Mouse (Mus musculus) layer of hippocampus, postnatal 14 days (tissue): Measurements from ENCODE around the gene Xpo6. TPM values are rescaled to one million over a fixed set of nuclear protein-coding genes. Genes with fewer than 3 reads are reported as not detected.

Experiments
- DNase-seq, 2 experiments: peaks; one replicate each; pipeline ENCODE4 v3.0.0; 2021 to 2022; ENCODE audit warnings: low spot score in 2 of 2, mixed read lengths in 1 of 2
- total RNA-seq, 2 experiments: library from RNA; stranded (reverse); gene quantifications; 2 replicates each; pipeline ENCODE4 v1.2.3; 2021

The Xpo6 gene
- total RNA-seq, 2 experiments from 2014 or later = 94.8 to 102 TPM

DNA sequence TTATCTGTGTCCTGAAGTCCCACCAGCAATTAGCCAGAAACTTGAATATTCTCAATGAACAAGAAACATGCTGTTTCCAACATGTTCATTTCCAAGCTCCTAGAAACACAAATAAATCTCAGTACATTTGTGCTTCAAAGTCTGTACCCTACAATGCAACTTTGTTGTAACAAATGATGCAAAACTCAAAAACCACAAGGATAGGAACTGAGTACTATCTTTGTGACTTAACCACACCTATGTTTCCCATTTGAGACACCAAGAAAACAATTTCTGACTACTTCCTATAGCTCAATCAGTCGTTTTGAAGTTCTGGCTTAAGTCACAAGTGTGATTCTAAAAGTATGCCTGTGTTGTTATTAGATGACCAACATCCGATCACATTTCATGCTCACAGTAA, 64.9 kb downstream of the Xpo6 start:
- no peak for DNase-seq

DNA sequence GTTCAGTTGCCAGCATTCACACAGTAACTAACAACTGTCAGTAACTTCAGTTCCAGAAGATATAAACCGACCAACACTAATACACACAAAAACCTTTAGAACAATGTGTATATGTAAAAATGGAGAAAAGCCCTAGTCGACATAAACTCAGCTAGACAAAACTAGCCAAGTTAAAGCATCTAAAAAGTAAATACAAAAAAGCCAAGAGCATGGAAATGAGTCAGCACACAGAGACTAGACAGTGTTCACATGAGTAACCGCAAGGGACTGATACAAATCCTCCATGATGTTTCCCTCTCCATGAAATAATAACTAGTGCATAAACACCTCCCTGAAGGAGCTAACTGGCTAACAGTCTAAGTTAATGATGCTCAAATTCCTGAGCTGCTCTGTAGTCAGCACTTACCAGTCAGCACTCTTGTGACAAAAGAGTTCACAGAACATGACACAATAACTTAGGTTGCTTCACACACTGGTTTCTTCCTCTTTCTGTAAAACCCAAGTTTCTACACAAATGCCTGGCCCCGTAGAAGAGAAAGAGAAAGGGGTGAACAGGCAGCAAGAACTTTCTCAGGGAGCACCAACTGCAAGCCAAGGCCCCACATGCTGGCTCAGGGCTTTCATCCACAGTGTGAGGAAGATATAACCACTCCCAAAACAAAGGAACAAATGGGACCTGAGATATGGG, 65.5 kb downstream of the Xpo6 start:
- no peak for DNase-seq

DNA sequence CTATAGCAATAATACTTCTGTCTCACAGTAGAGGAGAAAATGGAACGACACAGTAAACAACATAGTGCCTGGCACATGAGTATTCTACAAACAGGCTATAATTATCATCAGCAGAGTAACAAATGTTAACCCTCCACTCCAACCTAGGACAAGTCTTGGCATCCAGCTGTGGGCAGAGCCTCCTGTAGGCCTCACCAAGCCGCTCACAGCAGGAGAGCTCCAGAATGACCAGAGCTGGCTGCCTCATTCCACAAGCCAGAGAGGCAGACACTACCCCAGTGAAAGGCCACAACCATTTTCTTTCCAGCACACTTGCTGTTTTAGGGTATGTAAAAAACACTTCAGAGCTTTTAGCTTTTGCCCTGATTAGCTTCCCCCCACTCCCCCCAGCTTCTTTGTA, 72.6 kb downstream of the Xpo6 start:
- no peak for DNase-seq

DNA sequence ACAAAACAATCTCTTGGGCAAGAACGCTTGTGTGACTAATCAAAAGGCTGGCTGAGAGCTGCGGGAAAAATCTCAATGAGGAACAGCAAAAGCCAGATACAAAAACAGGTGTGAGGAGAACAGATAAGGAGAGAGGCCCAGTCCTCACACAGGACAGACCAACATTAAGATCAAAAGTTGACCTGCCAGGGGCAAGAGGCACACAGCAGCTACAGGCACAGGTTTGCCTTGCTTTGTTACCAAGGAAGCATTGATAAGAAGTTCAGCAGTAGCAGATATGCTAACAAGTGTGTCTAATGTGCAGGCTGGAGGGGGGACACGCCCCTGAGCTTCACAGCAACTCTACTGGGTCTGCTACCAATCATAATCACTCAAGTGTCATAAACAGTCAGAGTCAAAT, 73.8 kb downstream of the Xpo6 start:
- DNase-seq = no peak

DNA sequence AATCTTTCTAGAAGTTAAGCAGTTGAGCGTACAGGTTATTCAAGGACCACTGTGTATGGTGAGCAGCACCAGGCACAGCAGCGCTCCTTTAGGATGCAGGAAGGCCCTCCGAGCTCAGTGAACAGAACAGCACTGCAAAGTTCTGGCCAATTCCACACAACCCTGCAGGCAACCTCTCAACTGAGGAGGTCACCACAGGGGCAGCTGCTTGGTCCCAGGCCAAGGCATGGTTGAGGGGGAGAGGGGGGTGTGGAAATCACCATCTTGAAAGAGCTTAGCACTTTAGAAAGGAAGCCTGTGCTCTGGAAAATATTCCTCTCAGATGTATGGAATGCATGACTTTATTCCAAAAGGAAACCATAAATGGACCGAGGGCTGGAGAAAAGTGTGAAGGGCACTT, 78.8 kb downstream of the Xpo6 start:
- no peak for DNase-seq

DNA sequence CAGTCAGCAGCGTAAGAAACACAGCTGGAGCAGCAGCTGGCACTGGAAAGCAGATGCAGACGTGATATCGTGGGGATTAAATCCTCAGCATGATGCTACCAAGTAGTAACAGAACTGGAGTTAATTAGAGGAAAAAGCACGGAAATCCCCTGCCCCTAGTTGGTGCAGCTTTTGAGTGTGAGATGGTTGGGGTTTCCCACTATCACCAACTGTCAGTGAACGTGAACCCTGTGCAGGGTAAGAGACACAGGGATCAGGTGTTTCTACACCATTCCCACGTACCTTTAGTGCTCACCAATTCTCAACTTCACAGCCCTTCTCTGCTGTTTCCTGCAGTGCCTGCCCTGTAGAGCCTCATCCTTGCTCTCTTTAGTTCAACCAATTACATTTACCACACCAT, 80.5 kb downstream of the Xpo6 start:
- no peak for DNase-seq

DNA sequence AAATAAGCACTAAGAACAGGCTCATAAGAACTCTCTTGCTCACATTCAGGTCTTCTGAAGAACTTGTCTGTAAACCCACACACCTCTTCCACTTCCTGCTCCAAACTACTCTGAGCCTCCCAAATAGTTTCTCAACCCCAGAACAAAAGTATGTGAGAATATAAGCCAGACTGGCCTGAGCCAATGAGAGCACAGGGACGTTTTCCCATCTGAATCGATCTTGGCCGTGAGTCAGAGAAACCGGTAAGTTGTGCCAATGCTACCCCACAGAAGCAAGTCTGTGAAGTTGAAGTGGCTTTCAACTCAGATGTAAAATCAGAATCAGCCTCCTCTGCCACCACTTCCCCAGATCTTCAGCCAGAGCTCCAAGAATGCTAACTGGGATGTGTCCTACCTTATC, 87.0 kb downstream of the Xpo6 start:
- peak in 1 of 2 experiments; percentile 31 for DNase-seq

DNA sequence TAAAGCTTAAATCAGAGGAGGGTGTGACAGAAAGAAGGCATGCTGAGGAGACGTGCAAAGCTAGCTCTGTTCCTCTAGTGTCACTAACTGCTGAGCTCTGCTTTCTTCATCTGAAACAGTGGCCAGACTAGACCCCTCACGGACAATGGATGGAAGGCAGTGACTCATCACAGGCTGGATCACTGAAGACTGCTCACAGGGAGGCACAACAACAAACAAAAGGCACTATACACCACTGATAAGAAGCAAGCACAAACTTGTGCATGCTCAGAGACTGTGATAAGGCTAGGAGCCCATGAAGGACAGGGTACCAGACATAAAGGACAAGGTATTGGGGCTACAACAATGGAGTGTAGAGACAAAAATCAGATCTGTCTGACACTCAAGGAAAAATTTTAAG, 89.1 kb downstream of the Xpo6 start:
- DNase-seq = no peak

DNA sequence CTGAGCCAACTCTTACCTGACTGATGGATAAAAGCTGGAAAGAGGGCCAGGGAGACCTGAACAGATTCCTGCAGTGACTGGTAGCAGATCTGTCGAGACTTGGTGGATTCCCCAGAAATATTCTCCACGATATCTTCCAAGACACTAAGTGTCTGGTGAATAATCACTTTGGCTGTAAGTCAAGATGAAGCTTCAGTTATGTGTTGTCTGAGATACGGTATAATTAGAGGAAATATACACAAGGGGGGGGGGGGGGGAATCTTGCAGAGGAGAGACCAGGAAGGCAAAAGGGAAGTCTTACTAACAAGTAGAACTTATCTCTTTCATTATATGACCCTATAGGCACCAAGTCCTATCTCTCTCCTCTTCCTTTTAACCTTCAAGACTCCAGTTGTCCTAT, 90.4 kb downstream of the Xpo6 start:
- no peak for DNase-seq

DNA sequence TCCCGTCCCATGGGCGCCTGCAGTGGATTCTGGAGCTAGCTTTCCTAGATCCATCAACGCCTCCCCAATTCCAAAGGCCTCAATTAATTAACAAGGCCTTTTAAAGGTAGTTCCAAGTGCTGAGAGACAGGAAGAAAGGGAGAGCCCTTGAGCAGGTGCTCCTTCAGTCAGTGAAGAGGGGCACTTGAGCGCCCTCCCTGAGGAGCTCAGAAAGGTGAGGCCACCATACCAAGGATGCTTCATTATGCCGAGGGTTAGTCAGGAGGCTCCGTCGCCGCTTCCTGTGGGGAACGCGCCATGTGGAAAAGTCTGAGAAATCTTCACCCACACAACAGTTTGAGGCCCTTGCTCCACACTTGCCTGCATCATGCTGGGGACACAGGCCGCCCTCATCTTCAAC, 99.9 kb downstream of the Xpo6 start:
- DNase-seq = no peak

DNA sequence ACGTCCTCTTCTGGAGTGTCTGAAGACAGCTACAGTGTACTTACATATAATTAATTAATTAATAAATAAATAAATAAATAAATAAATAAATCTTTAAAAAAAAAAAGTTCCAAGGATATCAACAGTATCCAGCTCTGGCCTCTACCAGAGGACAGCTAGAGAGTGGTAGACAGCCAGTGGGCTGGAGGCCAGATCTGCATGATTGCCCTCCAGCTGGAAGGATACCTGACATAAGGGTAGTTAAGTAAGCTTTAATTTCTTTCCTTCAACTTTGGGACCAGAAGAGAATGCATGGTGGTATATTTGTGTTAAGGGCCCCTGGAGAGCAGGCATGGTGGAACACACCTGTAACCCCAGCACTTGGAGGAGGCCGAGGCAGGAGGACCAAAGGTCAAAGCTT, 100.5 kb downstream of the Xpo6 start:
- DNase-seq = no peak

DNA sequence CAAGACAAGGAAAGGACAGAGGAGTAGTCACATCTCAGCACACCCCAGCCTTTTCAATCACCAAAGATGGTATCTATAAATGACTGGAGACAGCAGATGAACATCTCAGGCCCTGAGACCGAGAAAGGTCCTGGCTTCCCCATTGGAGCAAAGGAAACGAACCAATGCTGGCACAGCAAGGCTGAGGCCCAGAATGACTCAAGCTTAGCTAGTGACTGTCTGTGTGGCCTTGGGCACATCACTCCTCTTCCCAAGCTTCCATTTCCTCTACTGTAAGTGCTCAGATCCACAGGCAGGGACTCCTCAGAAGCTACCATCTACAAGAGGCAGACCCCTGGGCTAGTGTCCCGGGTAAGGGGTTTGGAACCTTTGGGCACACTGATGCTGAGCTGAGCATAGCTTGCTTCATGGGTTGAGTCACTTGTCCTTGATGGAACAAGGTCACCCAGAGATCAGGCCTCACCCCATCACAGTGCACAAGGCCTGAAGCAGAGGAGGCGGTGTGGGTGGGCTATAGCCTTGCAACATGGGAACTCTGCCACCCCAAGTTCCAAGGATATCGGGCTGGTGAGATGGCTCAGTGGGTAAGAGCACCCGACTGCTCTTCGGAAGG, 101.0 kb downstream of the Xpo6 start:
- no peak for DNase-seq

DNA sequence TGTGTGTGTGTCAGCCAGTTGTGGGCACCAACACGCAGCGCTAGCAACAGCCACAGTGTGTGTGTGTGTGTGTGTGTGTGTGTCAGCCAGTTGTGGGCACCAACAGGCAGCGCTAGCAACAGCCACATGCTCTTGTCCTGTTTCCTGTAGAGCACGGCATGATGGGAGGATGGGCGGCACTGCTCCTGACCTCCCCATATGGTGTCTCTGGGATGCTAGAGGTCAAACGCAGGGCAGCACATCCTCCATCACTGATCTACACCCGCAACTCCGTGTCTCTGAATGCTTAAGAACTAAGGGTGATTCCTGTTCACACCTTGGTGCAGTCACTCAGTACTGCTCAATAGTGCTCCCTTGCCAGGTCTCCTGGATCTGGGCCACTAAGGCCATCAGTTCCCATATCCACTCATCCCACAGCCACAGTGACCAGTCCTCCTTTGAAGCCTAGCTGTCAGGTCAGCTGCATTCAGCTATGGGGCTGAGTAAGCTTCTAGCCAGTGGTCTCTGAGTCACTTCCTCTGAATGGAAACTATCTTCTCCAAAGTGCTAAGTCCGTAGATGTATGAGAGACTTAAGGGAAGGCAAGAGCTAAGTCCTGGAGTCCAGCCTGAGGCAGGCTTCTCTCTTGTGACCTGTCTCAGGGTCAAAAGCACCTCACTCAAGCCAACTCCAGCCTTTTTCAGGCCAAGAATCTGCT, 102.9 kb downstream of the Xpo6 start:
- no peak for DNase-seq

DNA sequence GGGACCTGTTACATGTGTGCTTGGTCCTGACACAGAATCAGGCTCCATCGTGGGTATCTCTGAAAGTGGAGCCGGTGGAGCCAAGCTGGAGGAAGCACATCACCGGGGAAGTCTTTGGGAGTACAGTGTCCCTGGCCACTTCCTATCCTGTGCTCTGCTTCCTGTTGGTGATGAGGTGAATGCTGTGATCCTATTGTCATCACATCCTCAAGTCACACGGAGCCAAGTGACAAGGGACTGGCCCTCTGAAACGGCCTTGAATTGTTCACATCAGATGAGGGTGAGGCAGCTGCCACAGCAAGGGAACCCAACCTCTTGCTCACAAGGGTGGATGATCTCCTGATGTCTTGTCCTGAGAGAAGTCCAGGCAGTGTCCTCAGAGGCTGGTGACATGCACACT, 103.7 kb downstream of the Xpo6 start:
- DNase-seq = no peak

DNA sequence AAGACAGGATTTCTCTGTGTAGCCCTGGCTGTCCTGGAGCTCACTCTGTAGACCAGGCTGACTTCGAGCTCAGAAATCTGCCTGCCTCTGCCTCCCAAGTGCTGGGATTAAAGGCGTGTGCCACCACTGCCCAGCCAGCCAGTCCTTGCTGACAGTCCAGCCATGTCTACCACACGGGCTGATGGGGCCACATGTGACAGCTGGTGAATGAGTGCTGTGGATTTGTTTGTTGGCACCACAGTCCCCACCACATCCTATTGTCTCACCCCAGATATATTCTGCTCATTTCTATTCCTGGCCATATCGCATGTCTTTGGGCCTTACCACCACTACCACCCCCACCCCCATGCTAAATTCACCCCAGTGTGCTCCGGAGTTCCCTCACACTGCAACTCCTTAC, 105.6 kb downstream of the Xpo6 start:
- DNase-seq = no peak

DNA sequence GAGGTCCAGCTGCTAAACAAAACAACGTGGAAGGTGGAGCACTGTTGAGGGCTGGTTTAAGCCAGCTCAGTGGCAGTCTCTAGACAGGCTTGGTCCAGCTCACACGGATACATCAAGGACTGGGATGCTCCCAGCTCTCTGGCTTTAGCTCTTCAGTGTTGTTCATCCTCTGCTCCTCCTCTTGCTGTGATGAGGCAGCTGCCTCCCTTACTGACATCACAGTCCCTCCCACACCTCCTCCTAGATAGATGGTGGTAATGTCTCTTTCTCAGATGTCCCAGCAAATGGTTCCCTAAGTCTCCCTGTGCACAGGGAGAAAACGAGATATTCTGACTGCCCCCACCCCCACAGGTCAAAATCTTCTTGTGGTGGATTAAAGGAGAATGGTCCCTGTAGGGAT, 107.1 kb downstream of the Xpo6 start:
- DNase-seq = no peak

DNA sequence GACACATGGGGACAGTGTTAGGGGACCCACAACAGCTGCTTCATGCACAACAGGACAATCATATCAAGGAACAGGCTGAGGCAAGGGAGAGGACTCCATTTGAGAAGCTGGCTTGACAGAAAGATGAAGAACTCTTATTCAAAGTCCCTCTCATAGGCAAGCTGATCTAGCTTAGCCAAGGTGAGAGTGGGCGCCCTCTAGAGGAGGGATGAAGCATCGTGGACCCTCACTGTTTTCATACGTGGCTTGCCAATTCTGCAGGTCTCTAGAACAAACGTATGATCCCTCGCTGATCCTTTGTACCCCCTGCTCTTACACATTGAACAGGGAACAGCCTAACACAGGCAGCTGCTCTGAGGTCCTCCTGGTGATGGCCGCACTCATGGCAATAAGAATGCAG, 110.5 kb downstream of the Xpo6 start:
- DNase-seq = peak; percentile 54 to 71

DNA sequence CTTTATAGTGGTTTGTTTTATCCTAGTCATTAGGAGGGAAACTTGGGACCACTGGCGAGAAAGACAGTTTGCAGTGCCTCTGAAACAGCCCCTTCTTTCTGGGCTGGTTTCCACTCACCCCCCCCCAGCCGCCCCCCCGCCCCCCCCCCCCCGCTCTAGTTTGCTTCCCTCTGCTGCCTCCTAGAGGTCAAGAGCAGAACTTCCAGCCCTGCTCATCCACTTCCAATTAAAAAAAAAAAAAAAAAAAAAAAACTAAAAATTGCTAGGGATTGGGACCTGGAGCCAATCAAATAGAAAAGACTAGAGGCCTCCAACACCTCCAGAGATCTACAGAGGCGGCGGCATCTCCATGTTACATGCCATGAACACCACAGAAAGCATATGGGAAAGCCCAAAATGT, 112.1 kb downstream of the Xpo6 start:
- no peak for DNase-seq

DNA sequence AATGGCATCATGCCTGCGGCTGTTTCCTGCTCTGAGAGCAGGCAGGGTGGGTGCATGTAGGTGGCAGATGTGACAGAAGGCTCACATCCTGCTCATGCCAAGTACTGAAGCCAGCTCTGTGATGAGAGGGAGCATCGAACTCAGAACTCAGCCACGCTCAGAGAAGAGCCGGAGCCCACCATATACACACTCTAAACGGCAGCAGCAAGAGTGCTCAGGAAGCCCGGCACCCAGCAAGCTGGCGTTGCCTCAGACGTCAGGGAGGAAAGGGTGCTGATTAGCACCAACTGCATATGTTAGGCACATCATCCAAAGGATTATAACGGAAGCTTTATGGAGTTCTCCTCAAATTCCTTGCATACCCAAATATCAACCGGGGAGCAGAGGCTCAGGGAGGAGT, 112.7 kb downstream of the Xpo6 start:
- peak in 1 of 2 experiments; percentile 25 for DNase-seq

DNA sequence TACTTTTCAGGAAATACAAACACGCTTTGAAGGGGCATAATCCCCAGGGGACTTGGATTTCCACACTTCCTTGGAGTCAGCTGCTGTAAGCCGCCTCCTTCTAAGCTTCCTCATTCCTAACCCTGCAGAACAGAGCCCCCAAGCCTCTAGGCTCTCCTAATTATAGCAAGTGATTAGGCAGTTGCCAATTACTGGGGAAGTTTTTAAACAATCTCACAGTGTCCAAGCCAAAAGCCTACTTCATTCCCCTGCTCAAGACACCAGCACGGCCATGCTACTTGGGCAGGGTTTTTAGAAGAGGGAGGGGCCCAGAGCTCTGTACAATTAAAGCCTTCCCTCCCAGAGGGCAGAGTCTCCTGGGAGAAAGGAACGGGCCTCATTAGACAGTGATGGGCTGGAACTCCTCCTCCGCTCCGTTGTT, 114.0 kb downstream of the Xpo6 start:
- DNase-seq = no peak

DNA sequence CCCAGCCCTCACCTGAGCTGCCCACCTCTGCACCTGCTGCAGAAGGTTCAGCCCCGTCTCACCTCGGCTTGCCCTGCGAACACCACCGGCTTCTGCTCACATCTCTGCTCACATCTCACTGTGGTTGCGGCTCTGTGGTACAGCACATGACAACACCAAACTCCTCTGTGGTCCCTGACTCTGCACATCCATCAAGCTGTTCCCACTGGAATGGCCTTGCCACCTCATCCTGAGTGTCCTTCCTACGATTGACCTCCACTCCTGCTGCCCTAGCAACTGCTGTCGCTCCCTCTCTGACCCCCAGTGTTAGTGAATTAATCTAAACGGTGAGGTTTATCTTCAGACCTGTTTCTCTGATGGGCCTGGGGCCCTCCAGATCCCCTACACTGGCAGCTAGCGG, 115.1 kb downstream of the Xpo6 start:
- no peak for DNase-seq

DNA sequence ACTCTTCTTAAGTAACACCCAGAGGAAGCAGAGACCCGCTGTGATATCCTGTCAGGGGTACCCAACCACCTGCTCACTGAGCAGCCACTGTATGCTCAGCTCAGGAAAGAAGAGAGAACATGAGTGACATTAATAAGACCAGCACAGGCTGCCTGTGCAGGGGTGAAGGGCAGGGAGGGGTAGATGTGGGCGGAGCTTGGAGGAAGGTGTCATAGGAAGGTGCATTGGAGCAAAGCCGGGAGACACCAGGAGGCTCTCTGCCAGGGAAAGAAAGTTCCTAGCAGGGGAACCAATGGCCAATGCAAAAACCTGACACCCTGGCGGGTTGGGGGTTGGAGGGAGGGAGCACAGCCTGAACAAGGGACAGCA, 116.3 kb downstream of the Xpo6 start:
- no peak for DNase-seq
